Mouse (Mus musculus) c-Kit-positive CD71-positive TER-119-negative erythroid progenitor cells, embryonic 14.5 days (primary cell): ENCODE measurements at regions not wholly inside any gene's neighbourhood (a gene's known extent, or its start where the extent isn't known, plus 50 kb on each side); places are given as distances from the start of the nearest gene placed in this dataset.

Source experiments
- DNase-seq: peaks from one replicate; pipeline ENCODE4 v3.0.0-alpha.2; 2013; ENCODE audit warnings: low read depth

GRCm38 (mm10) chr11:19145991-19146390, 127.2 kb upstream of the Meis1 start:
- DNase-seq, result no peak

- no peak for DNase-seq
Observed at GRCm38 (mm10) chr11:19151026-19151425, 132.2 kb upstream of the Meis1 start.

GRCm38 (mm10) chr11:19153714-19154113, 134.9 kb upstream of the Meis1 start:
- DNase-seq, result no peak

- DNase-seq, result no peak
Observed at GRCm38 (mm10) chr11:19154813-19155616, 136.2 kb upstream of the Meis1 start.

GRCm38 (mm10) chr11:19155617-19155983, 136.8 kb upstream of the Meis1 start:
- no peak for DNase-seq

- no peak for DNase-seq
Observed at GRCm38 (mm10) chr11:19160227-19160626, 141.4 kb upstream of the Meis1 start.

- DNase-seq, result no peak
Observed at GRCm38 (mm10) chr11:19160669-19161068, 141.9 kb upstream of the Meis1 start.

- no peak for DNase-seq
Observed at GRCm38 (mm10) chr11:19170938-19171337, 152.2 kb upstream of the Meis1 start.

- no peak for DNase-seq
Observed at GRCm38 (mm10) chr11:19174305-19175017, 155.7 kb upstream of the Meis1 start.

- no peak for DNase-seq
Observed at GRCm38 (mm10) chr11:19179290-19179689, 160.5 kb upstream of the Meis1 start.

- no peak for DNase-seq
Observed at GRCm38 (mm10) chr11:19189778-19190177, 171.0 kb upstream of the Meis1 start.

GRCm38 (mm10) chr11:19194464-19194863, 175.7 kb upstream of the Meis1 start:
- DNase-seq, result no peak

- no peak for DNase-seq
Observed at GRCm38 (mm10) chr11:19197790-19198189, 179.0 kb upstream of the Meis1 start.

- no peak for DNase-seq
Observed at GRCm38 (mm10) chr11:19202602-19203517, 184.1 kb upstream of the Meis1 start.

- DNase-seq, result no peak
Observed at GRCm38 (mm10) chr11:19203518-19203900, 184.7 kb upstream of the Meis1 start.

- no peak for DNase-seq
Observed at GRCm38 (mm10) chr11:19203968-19204367, 185.2 kb upstream of the Meis1 start.

GRCm38 (mm10) chr11:19204521-19204920, 185.7 kb upstream of the Meis1 start:
- DNase-seq, result no peak

- DNase-seq, result no peak
Observed at GRCm38 (mm10) chr11:19205174-19205573, 186.4 kb upstream of the Meis1 start.

- DNase-seq, result no peak
Observed at GRCm38 (mm10) chr11:19219476-19219875, 200.7 kb upstream of the Meis1 start.

GRCm38 (mm10) chr11:19221442-19221841, 202.7 kb upstream of the Meis1 start:
- DNase-seq, result no peak

GRCm38 (mm10) chr11:19226756-19227155, 208.0 kb upstream of the Meis1 start:
- DNase-seq, result no peak

- DNase-seq, result no peak
Observed at GRCm38 (mm10) chr11:19227716-19228115, 208.9 kb upstream of the Meis1 start.
